Mouse (Mus musculus): Measurements from ENCODE around the gene Gabbr2. TPM values are rescaled to one million over a fixed set of nuclear protein-coding genes. Genes with fewer than 3 reads are reported as not detected.

Gabbr2 gene
- polyA plus RNA-seq, 1 experiment from 2014 or later, result 13.9 TPM

DNA sequence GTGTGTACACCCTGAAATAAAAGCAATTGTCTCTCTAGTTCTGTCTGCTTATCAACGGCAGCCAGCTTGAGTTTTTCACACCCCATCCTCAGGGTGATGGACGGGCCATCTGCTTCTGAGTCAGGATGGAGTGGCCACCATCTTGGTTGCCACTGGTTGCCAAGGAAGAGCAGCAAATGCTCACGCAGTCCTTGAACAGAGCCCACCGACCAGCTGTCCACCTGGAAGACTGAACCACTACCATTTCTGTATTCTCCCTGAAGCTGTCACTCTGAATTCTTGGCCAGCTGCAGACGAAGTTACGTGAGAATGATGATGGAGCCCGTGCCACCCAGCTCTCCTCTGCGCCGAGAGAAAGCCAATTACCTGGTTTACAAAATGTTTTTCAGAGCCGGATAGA, 102.5 kb downstream of the Gabbr2 start:
- 82% methylated on average over 10 of the region's 10 CpGs for WGBS
- Histone ChIP-seq H3K27me3 (ENCODE audit: control insufficient read depth, insufficient read depth, low read depth, low read length) (no peaks in the 10 kb centered on the region), H3K4me2 (ENCODE audit: low read length) (no peak overlapping the region), H3K36me3 (ENCODE audit: control insufficient read depth, insufficient read depth, low read length) (no peaks in the 10 kb centered on the region), H3K9ac (ENCODE audit: low read depth, low read length) (no peak overlapping the region), H3K4me3 (ENCODE audit: low read depth, low read length) (no peak overlapping the region), H3K9me3 (replicated peaks; ENCODE audit: control insufficient read depth, low read length, poor library complexity, severe bottlenecking) (no peaks in the 10 kb centered on the region), H3K4me1 (ENCODE audit: control insufficient read depth, insufficient read depth, low read length) (no peaks in the 10 kb centered on the region), H3K27ac (ENCODE audit: low read length) (no peak overlapping the region)
- ATAC-seq, result no peak

DNA sequence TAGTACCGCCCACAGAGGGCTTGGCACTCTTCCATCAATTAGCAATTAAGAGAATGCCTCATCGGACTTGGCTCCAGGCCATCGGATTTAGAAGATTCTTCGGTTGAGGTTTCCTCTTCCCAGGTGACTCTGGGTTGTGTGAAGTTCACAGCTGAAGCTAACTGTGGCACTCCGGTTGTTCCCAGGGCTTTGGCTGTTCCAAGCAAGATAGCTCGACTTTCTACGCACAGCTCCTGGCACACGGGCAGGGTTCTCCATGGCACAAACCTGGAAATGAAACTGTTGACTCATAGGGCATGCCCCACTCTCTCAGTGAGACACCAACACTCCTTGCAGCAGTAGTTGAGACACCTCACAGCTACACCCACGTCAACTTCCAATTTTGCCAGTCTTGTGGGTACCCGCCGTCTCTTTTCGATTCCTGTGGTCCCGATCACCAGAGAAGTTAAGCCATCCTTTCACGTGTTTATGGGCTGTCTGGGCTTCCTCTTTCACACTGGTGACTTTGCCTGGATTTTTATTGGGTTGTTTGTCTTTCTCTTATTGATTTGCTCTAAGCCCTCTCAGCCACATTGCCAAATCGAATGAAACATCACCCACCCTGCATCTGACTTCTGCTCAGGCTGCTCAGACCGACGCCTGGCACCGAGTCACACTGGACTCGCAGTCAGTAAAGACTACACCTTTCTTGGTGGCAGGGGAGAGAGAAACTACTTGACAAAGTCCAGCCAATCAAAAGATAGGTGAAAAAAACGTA, 105.9 kb downstream of the Gabbr2 start:
- H3K27ac ChIP-seq (ENCODE audit: low read length), result no peak overlapping the region
- no peak for ATAC-seq
- no peaks in the 10 kb centered on the region for H3K9me3 ChIP-seq (replicated peaks; ENCODE audit: control insufficient read depth, low read length, poor library complexity, severe bottlenecking)
- H3K27me3 ChIP-seq (ENCODE audit: control insufficient read depth, insufficient read depth, low read depth, low read length), result no peaks in the 10 kb centered on the region
- no peak overlapping the region for H3K4me3 ChIP-seq (ENCODE audit: low read depth, low read length)
- 90% methylated on average over 20 of the region's 20 CpGs for WGBS
- no peaks in the 10 kb centered on the region for H3K36me3 ChIP-seq (ENCODE audit: control insufficient read depth, insufficient read depth, low read length)
- peaks cover 16% of the 10 kb centered on the region for H3K4me1 ChIP-seq (ENCODE audit: control insufficient read depth, insufficient read depth, low read length)
- no peak overlapping the region for H3K9ac ChIP-seq (ENCODE audit: low read depth, low read length)
- no peak overlapping the region for H3K4me2 ChIP-seq (ENCODE audit: low read length)

- no peaks in the 10 kb centered on the region for H3K27me3 ChIP-seq (ENCODE audit: control insufficient read depth, insufficient read depth, low read depth, low read length)
- H3K9ac ChIP-seq (ENCODE audit: low read depth, low read length), result no peak overlapping the region
- no peak for ATAC-seq
- no peak overlapping the region for H3K4me3 ChIP-seq (ENCODE audit: low read depth, low read length)
- 34% methylated on average over 7 of the region's 7 CpGs for whole genome bisulfite sequencing
- H3K27ac ChIP-seq (ENCODE audit: low read length), result peak overlapping the region; percentile 47; the same call in 1 of the 2 replicates
- no peaks in the 10 kb centered on the region for H3K36me3 ChIP-seq (ENCODE audit: control insufficient read depth, insufficient read depth, low read length)
- H3K4me2 ChIP-seq (ENCODE audit: low read length), result no peak overlapping the region
- no peaks in the 10 kb centered on the region for H3K9me3 ChIP-seq (replicated peaks; ENCODE audit: control insufficient read depth, low read length, poor library complexity, severe bottlenecking)
- peaks cover 25% of the 10 kb centered on the region for H3K4me1 ChIP-seq (ENCODE audit: control insufficient read depth, insufficient read depth, low read length)
Observed at GRCm38 (mm10) chr4:46884132-46884531, 107.5 kb downstream of the Gabbr2 start.

- no peaks in the 10 kb centered on the region for H3K27me3 ChIP-seq (ENCODE audit: control insufficient read depth, insufficient read depth, low read depth, low read length)
- H3K4me2 ChIP-seq (ENCODE audit: low read length), result no peak overlapping the region
- H3K27ac ChIP-seq (ENCODE audit: low read length), result no peak overlapping the region
- H3K4me1 ChIP-seq (ENCODE audit: control insufficient read depth, insufficient read depth, low read length), result peaks cover 25% of the 10 kb centered on the region
- ATAC-seq, result no peak
- H3K4me3 ChIP-seq (ENCODE audit: low read depth, low read length), result no peak overlapping the region
- WGBS, result 76% methylated on average over 9 of the region's 9 CpGs
- H3K36me3 ChIP-seq (ENCODE audit: control insufficient read depth, insufficient read depth, low read length), result no peaks in the 10 kb centered on the region
- no peaks in the 10 kb centered on the region for H3K9me3 ChIP-seq (replicated peaks; ENCODE audit: control insufficient read depth, low read length, poor library complexity, severe bottlenecking)
- no peak overlapping the region for H3K9ac ChIP-seq (ENCODE audit: low read depth, low read length)
Observed at GRCm38 (mm10) chr4:46883546-46883945, 108.1 kb downstream of the Gabbr2 start.

DNA sequence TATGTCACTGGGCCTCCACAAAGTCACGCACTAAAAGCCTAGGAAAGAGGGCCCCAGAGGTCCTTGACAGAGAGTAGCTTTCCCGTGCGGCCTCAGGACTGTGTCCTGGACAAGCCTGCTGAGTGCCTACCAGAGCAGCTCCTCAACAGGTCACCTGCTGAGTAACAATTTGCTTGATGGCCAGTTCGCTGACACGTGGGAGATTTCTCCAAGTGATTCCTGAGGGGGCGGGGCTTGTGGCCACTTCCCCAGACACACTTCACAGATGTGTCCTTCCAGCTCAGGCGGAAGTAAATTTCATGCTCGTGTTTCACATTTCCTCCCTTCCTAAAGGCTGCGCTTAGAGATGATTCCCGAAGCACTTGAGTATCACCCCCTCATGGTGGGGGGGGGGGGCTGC, 108.6 kb downstream of the Gabbr2 start:
- Histone ChIP-seq H3K27ac (ENCODE audit: low read length) (no peak overlapping the region), H3K9ac (ENCODE audit: low read depth, low read length) (no peak overlapping the region), H3K4me3 (ENCODE audit: low read depth, low read length) (no peak overlapping the region), H3K4me2 (ENCODE audit: low read length) (no peak overlapping the region), H3K27me3 (ENCODE audit: control insufficient read depth, insufficient read depth, low read depth, low read length) (no peaks in the 10 kb centered on the region), H3K9me3 (replicated peaks; ENCODE audit: control insufficient read depth, low read length, poor library complexity, severe bottlenecking) (no peaks in the 10 kb centered on the region), H3K36me3 (ENCODE audit: control insufficient read depth, insufficient read depth, low read length) (no peaks in the 10 kb centered on the region), H3K4me1 (ENCODE audit: control insufficient read depth, insufficient read depth, low read length) (peaks cover 25% of the 10 kb centered on the region)
- no peak for ATAC-seq
- WGBS, result 46% methylated on average over 10 of the region's 10 CpGs

DNA sequence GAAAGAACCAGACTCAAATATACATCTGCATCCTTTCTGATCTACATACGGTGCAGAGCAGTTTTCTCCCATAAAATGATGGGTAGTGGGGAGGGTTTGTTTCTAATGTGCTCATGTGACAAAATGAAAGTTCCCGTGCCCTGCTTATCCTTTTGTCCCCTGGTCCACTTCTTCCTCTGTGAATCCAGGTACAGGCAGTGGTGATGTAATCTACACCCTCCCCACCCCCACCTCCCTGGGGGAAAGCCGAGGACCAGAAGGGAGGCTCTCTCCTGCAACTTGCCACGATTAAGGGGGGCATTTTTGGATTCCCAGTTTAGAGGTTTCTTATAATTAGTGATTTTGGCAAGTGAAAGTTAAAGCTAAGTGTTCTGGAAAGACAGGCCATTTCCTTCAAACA, 110.4 kb downstream of the Gabbr2 start:
- Histone ChIP-seq H3K9me3 (replicated peaks; ENCODE audit: control insufficient read depth, low read length, poor library complexity, severe bottlenecking) (no peaks in the 10 kb centered on the region), H3K4me1 (ENCODE audit: control insufficient read depth, insufficient read depth, low read length) (peaks cover 25% of the 10 kb centered on the region), H3K27ac (ENCODE audit: low read length) (no peak overlapping the region; the same call in 1 of the 2 replicates), H3K27me3 (ENCODE audit: control insufficient read depth, insufficient read depth, low read depth, low read length) (no peaks in the 10 kb centered on the region), H3K36me3 (ENCODE audit: control insufficient read depth, insufficient read depth, low read length) (no peaks in the 10 kb centered on the region), H3K4me2 (ENCODE audit: low read length) (no peak overlapping the region), H3K4me3 (ENCODE audit: low read depth, low read length) (no peak overlapping the region), H3K9ac (ENCODE audit: low read depth, low read length) (no peak overlapping the region)
- ATAC-seq, result no peak
- 53% methylated on average over 4 of the region's 4 CpGs for WGBS

GRCm38 (mm10) chr4:46879943-46880342, 111.7 kb downstream of the Gabbr2 start:
- H3K4me2 ChIP-seq (ENCODE audit: low read length), result no peak overlapping the region
- peaks cover 25% of the 10 kb centered on the region for H3K4me1 ChIP-seq (ENCODE audit: control insufficient read depth, insufficient read depth, low read length)
- H3K9me3 ChIP-seq (replicated peaks; ENCODE audit: control insufficient read depth, low read length, poor library complexity, severe bottlenecking), result no peaks in the 10 kb centered on the region
- no peak overlapping the region for H3K27ac ChIP-seq (ENCODE audit: low read length)
- H3K9ac ChIP-seq (ENCODE audit: low read depth, low read length), result no peak overlapping the region
- no peak for ATAC-seq
- no peak overlapping the region for H3K4me3 ChIP-seq (ENCODE audit: low read depth, low read length)
- WGBS, result 32% methylated on average over 4 of the region's 4 CpGs
- no peaks in the 10 kb centered on the region for H3K27me3 ChIP-seq (ENCODE audit: control insufficient read depth, insufficient read depth, low read depth, low read length)
- no peaks in the 10 kb centered on the region for H3K36me3 ChIP-seq (ENCODE audit: control insufficient read depth, insufficient read depth, low read length)

DNA sequence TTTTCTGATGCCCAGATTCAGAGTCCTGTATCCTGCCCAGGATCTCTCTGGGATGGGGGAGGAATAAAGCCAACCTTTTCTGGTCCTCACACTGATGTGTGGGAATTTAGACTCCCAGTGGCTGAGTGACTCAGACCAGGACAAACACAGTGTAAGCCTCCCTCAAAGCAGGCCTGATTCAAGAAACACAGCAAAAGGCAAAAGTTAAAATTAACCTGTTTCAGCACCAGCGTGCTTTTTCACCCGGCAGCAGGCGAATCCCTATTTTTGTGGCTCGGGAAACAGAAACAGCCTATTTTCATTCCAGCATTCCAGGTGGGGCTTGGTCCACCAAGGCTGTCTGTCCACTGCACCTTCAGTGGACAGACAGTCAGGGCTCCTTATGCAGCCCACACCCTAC, 118.9 kb downstream of the Gabbr2 start:
- Histone ChIP-seq H3K4me3 (ENCODE audit: low read depth, low read length) (no peak overlapping the region), H3K4me2 (ENCODE audit: low read length) (no peak overlapping the region), H3K4me1 (ENCODE audit: control insufficient read depth, insufficient read depth, low read length) (peaks cover 5% of the 10 kb centered on the region), H3K9me3 (replicated peaks; ENCODE audit: control insufficient read depth, low read length, poor library complexity, severe bottlenecking) (no peaks in the 10 kb centered on the region), H3K27ac (ENCODE audit: low read length) (no peak overlapping the region), H3K27me3 (ENCODE audit: control insufficient read depth, insufficient read depth, low read depth, low read length) (no peaks in the 10 kb centered on the region), H3K36me3 (ENCODE audit: control insufficient read depth, insufficient read depth, low read length) (no peaks in the 10 kb centered on the region), H3K9ac (ENCODE audit: low read depth, low read length) (no peak overlapping the region)
- 91% methylated on average over 4 of the region's 4 CpGs for WGBS
- ATAC-seq, result no peak

DNA sequence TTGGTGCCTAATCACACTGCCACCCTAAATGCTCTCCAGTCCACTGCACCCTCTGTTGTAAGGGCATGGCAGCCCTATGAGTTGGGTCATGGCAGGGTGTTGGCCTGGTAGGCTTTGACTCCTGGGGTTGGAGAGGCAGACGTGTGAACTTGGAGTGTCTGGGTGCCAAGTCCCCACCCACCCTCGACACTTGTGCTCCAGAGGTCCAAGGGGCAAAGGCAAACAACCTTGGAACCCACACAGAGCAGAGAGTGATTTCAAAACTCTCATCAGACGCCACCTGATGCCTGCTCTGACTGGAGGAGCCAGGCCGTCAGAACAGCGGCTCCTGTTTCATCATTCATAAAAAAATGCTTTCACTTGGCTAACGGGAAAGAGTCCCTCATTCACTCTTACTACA, 121.5 kb downstream of the Gabbr2 start:
- 60% methylated on average over 6 of the region's 6 CpGs for WGBS

More for the DNA sequence above, 121.5 kb downstream of the Gabbr2 start:
- H3K4me3 ChIP-seq (ENCODE audit: low read depth, low read length), result no peak overlapping the region
- no peak overlapping the region for H3K27ac ChIP-seq (ENCODE audit: low read length)
- no peak for ATAC-seq
- no peak overlapping the region for H3K9ac ChIP-seq (ENCODE audit: low read depth, low read length)
- H3K4me2 ChIP-seq (ENCODE audit: low read length), result no peak overlapping the region
- no peaks in the 10 kb centered on the region for H3K9me3 ChIP-seq (replicated peaks; ENCODE audit: control insufficient read depth, low read length, poor library complexity, severe bottlenecking)
- H3K27me3 ChIP-seq (ENCODE audit: control insufficient read depth, insufficient read depth, low read depth, low read length), result no peaks in the 10 kb centered on the region
- no peaks in the 10 kb centered on the region for H3K36me3 ChIP-seq (ENCODE audit: control insufficient read depth, insufficient read depth, low read length)
- peaks cover 7% of the 10 kb centered on the region for H3K4me1 ChIP-seq (ENCODE audit: control insufficient read depth, insufficient read depth, low read length)

Measured in midbrain, embryonic 16.5 days (tissue).